Mouse (Mus musculus): ENCODE measurements at regions not wholly inside any gene's neighbourhood (a gene's known extent, or its start where the extent isn't known, plus 50 kb on each side); places are given as distances from the start of the nearest gene placed in this dataset.
"Not testable (repeated sequence)": the region's sequence is repeated elsewhere in the genome, so short reads cannot be mapped to it uniquely, and the experiment has no call there.

DNA sequence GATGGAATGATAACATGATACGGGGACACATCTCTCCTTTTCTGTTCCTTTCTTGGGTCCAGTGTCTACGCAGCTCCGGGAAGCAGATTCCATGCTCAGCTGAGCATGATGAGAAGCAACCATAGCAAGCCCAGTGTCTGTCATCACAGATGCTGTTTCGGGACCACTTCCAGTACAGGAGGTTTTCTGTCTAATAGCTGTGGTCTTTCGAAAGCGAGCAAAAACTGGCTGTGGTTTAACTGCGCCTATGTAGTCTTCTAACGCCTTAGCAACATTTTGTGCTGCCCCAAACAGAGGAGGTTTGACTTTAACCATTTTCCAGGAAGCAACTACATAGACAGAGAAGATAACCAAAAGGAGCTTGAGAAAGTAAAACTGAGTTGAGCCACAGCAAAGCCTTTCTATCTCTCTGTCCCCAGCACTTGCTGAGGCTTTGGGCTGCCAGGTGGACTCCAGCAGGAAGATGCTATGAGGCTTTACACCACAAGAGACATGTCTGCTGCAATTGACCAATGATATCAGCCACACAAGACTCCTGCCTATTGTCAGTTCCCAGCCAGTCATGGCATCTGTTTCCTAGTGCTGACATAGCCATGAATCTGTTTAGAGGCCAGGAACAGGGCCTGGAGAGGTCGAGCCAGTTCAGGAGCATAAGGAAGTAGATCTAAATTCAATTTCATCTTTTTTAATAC lies 95.1 kb downstream of the Stard3nl start:
- DNase-seq (ENCODE audit: low spot score in 2 of 2): not testable (repeated sequence)

DNA sequence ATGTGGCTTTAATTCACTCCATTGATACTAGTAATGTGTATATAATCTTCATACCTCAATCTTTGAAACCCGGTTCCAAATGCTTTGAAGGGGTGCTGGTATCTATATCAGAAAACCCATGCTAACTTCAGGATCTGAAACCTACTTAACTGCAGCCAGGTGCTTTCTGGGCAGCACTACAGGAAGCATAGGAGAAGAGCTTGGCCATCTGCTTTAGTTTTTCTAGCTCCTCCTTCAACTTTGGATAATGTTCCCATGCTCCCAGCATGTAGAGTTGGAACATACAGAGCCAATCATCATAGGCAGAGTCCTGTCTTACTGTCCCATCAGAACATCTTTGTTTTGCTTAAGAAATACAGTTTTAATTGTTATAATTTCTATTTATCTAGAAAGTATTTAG lies 99.3 kb downstream of the Stard3nl start:
- no peak for DNase-seq (ENCODE audit: low spot score in 2 of 2)

DNA sequence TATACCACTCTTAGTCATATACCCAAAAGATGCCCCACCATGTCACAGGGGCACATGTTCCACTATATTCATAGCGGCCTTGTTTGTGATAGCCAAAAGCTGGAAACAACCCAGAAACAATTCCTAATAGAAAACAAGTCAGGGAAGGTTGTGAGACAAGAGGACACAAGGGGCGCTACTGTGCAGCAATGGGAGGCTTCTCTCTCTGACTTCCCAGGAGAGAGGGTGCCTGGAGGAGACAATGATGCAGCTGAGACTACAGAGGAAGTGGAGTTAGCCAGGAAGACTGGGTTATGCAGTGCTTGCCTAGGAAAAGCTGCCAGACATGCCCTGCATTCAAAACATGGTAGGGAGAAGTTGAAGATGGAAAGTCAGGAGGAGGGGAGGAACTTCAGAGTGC lies 102.6 kb downstream of the Stard3nl start:
- no peak for DNase-seq (ENCODE audit: low spot score in 2 of 2)

DNA sequence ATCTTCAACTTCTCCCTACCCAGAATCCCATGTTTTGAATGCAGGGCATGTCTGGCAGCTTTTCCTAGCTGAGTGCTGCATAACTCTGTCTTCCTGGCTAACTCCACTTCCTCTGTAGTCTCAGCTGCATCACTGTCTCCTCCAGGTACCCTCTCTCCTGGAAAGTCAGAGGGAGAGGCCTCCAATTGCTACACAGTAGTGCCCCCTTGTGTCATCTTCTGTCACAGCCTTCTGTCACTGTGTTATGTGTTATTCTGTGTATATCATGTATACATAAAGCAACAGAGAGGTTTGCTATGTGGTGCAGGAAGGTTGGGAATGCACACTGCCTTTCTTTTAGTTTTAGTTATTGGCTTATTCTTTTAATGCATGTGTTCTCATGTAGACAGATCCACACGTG lies 112.4 kb downstream of the Stard3nl start:
- DNase-seq (ENCODE audit: low spot score in 2 of 2): no peak

DNA sequence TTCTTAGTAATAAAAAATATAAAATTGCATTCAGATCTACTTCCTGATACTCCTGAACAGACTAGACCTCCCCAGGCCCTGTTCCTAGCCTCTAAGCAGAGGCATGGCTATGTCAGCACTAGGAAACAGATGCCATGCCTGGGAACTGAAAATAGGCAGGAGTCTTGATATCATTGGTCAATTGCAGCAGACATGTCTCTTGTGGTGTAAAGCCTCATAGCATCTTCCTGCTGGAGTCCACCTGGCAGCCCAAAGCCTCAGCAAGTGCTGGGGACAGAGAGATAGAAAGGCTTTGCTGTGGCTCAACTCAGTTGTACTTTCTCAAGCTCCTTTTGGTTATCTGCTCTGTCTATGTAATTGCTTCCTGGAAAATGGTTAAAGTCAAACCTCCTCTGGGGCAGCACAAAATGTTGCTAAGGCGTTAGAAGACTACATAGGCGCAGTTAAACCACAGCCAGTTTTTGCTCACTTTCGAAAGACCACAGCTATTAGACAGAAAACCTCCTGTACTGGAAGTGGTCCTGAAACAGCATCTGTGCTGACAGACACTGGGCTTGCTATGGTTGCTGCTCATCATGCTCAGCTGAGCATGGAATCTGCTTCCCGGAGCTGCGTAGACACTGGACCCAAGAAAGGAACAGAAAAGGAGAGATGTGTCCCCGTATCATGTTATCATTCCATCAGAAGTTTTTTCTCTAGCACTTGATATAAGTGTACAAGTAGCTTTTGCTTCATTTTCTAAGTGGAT lies 122.9 kb downstream of the Stard3nl start:
- not testable (repeated sequence) for DNase-seq (ENCODE audit: low spot score in 2 of 2)

DNA sequence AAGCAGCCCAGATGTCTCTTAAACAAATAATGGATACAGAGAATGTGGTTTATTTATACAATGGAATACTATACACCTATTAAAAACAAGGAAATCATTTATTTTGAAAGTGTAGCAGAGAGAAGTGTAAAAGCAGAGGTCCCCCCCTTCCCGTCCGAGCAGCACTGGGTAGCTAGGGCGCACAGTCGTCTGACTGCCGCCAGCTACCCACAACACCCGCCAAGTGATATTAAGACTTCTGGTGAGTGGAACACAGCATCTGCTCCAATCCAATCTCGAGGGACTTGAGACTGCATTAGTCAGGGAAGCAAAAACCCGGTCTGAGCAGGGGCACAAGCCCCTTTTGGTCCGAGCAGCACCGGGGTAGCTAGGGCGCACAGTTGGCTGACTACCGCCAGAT lies 130.6 kb downstream of the Stard3nl start:
- not testable (repeated sequence) for DNase-seq (ENCODE audit: low spot score in 2 of 2)

DNA sequence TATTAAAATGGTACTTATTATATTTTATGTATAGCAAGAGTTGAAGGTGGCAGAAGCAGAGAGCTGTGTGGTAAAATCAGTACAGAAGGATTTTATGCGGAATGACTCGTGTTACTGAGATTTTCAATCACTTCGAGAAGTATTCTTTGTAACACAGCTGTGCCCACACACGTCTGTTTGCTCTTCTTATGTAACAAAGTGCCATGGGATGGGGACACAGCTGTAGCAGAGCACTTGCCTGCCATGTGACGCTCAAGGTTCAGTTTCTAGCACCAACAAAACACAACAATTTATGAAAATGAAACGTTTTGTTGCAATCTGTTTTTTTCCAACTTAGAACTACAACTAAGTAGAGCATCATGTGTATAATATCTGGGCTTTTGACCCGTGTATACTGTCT lies 149.0 kb downstream of the Stard3nl start:
- DNase-seq (ENCODE audit: low spot score in 2 of 2): not testable (repeated sequence)

DNA sequence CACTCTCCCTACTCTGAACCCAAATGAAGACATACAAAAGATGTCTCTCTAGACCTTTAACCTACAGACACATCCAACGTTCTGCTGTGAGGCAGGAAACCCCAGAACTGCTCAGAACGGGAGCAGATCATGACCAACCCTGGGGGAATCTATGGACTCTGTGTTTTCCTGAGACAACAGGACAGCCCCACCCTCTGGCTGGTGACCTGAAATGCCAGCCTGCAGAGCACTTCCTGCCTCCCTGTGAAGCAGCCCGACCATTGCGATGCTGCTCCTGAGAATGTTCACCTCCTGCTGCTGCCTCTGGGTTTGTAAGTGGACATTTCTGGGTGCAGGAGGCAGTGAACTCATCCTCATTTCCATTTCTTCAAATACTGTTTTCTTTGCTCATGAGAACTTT lies 153.0 kb downstream of the Stard3nl start:
- DNase-seq (ENCODE audit: low spot score in 2 of 2): not testable (repeated sequence)

DNA sequence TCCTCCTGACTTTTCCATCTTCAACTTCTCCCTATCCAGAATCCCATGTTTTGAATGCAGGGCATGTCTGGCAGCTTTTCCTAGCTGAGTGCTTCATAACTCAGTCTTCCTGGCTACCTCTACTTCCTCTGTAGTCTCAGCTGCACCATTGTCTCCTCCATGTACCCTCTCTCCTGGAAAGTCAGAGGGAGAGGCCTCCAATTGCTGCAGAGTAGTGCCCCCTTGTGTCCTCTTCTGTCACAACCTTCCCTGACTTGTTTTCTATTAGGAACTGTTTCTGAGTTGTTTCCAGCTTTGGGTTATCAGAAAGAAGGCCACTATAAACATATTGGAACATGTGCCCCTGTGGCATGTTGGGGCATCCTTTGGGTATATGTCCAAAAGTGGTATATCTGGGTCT lies 159.3 kb downstream of the Stard3nl start:
- DNase-seq (ENCODE audit: low spot score in 2 of 2): peak in 1 of 2 experiments; percentile 12

DNA sequence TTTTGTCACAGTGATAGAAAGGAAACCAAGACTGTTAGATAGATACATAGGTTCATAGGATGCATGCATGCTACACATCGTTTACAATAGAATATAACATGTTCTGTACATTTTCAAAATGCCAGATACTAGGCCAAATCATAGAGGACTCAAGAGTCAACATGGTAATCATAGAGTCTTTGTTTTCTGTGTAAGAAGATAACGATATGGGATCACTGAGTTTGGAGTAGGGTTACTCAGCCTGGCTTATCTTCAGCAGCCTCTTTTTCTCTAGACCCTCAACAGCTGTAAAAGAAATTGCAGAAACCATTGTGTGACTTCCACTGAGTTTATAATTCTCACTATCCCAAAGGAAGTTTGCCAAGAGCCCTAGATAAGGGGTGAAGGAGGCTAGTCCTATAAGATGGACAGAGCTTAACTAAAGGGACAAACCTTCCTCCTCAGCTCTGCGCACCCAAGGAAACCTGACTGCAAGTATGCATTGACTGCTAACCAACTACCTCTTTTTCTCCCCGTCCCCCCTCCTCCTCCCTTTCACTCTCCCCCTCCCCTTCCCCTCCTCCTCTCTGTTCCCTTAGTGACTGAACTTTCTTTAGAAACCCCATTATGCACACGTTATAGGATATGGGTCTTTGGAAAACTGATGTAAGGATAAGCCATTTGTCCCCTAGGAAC lies 160.8 kb downstream of the Stard3nl start:
- DNase-seq (ENCODE audit: low spot score in 2 of 2): no peak

DNA sequence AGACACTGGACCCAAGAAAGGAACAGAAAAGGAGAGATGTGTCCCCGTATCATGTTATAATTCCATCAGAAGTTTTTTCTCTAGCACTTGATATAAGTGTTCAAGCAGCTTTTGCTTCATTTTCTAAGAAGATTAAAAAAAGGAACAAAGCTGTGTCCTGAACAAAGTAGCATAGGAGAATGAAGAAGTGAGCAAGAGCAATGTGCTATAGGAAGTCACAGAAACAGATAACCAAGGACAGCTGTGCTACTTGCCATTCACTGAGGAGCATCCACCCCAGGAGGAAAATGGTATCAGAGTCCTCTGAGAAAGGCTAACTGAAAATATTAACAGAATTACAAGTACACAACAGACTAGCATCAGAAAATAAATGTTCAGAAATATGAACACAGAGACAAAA lies 175.6 kb downstream of the Stard3nl start:
- DNase-seq (ENCODE audit: low spot score in 2 of 2): not testable (repeated sequence)

DNA sequence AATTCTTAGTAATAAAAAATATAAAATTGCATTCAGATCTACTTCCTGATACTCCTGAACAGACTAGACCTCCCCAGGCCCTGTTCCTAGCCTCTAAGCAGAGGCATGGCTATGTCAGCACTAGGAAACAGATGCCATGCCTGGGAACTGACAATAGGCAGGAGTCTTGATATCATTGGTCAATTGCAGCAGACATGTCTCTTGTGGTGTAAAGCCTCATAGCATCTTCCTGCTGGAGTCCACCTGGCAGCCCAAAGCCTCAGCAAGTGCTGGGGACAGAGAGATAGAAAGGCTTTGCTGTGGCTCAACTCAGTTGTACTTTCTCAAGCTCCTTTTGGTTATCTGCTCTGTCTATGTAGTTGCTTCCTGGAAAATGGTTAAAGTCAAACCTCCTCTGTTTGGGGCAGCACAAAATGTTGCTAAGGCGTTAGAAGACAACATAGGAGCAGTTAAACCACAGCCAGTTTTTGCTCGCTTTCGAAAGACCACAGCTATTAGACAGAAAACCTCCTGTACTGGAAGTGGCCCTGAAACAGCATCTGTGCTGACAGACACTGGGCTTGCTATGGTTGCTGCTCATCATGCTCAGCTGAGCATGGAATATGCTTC lies 176.1 kb downstream of the Stard3nl start:
- not testable (repeated sequence) for DNase-seq (ENCODE audit: low spot score in 2 of 2)

DNA sequence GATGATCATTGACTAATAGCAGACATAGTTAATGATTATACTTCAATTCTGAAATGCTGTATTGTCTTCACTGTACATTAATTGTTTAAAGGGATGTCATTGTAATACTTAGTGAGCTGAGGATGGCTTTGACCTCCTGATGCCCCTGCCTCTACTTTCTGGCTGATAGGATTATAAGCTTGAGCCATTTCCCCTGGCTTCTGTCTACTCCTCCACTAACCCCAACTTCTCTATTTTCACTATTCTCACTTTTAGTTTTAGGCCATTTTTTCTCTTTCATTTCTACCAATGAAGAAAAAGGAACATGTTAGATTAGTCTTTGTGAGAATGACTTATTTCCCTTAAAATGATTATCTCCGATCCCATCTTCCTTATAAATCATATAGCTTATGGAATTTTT lies 190.9 kb downstream of the Stard3nl start:
- DNase-seq (ENCODE audit: low spot score in 2 of 2): no peak

DNA sequence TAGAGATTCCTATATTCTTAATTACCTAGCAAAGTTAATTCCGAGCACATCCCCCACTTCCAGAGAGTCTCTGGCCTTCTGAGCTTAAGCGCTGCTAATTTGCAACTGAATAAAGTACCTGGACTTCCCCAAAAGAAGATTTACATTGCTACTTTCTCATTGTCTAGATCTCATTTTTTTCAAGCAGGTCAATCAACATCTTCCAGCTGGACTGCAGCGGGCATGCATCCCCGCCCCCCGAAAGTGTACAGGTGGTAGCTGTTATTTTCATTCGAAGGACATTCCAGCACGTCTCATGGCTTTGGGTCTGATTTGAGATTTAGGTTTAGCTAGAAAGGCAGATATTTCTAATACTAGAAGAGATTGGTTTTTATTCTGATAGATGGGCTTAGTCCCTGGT lies 193.3 kb downstream of the Stard3nl start:
- not testable (repeated sequence) for DNase-seq (ENCODE audit: low spot score in 2 of 2)
